In the genomic region with DNA sequence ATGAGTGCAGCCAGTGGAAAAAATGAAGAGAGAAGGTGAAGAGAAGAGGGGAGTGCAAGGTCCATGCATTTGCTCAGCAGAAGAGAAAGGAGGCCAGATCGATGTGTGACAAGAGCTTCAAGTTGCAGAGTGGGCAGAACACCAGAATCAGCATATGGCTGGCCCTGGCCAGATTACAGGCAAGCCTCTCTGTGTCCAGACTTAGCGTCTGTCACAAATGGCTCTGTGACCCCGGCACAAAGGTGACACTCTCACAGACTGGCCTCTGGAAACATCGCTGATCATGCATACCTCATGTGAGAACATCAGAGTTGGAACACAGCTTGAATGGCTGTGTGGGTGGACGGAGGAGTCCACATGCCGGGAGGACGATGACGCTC, we compare ENCODE assay signal across 9 mouse cellular contexts. TPM values are rescaled to one million over a fixed set of nuclear protein-coding genes. Genes with fewer than 3 reads are reported as not detected.
A peak's percentile ranks its signal among the peaks of the same experiment; 100 is the strongest.
DNase-seq lines count a peak whose midpoint lies in the region; ATAC-seq and TF ChIP-seq lines count a peak whose summit lies in the region.
"Had no signal": no experiment of that assay in that cellular context is flagged by ENCODE, and none has a peak within 500 bp of the region (broad histone marks: within the 10 kb centered on the region; RNA-seq: fewer than 3 reads in every experiment).

No protein-coding gene starts in this region.

- no peak overlapping the region for H3K4me3 ChIP-seq in heart, embryonic 10.5 days
- no peak overlapping the region for H3K4me3 ChIP-seq in heart, embryonic 11.5 days (ENCODE audit: low read depth, low read length)
- H3K4me3 ChIP-seq in kidney, embryonic 15.5 days (replicated peaks) = no peak overlapping the region
- H3K4me3 ChIP-seq: liver, embryonic 13.5 days had no signal

- H3K4me1 ChIP-seq in heart, embryonic 10.5 days = peaks cover 21% of the 10 kb centered on the region
- peaks cover 5% of the 10 kb centered on the region; the same call in 1 of the 2 replicates for H3K4me1 ChIP-seq in heart, embryonic 11.5 days (ENCODE audit: control insufficient read depth, insufficient read depth, low read length)
- peaks cover 15% of the 10 kb centered on the region for H3K4me1 ChIP-seq in kidney, embryonic 15.5 days
- H3K4me1 ChIP-seq: liver, embryonic 13.5 days had no signal

- no peak for TF ChIP-seq CTCF in brain, embryonic 14.5 days (IDR thresholded peaks at IDR 0.05; ENCODE audit: borderline replicate concordance, extremely low read depth, insufficient read depth, insufficient read length)

- ATAC-seq in heart, embryonic 11.5 days (replicated peaks; ENCODE audit: insufficient number of reproducible peaks, low FRiP score, low TSS enrichment) = no peak
- ATAC-seq in kidney, embryonic 15.5 days (replicated peaks; ENCODE audit: low FRiP score) = 0 out of 2 replicates have a peak, but pooled peaks have one; percentile 36

- DNase-seq in heart, embryonic 10.5 days (ENCODE audit: low spot score) = no peak
- DNase-seq in brain, embryonic 14.5 days (ENCODE audit: low read depth) = peak; percentile 77
- DNase-seq in cerebellum, postnatal 25 days = peak; percentile 73 to 76
- no peak for DNase-seq in adrenal gland, postnatal 14 days
- DNase-seq in ovary, adult 18-20 months (ENCODE audit: low spot score) = no peak
- no peak for DNase-seq in adrenal gland, adult (ENCODE audit: inconsistent age in 2 of 2, low spot score in 1 of 2)
- DNase-seq: liver, embryonic 13.5 days had no signal

- H3K4me2 ChIP-seq in heart, embryonic 11.5 days = no peak overlapping the region
- no peak overlapping the region for H3K4me2 ChIP-seq in kidney, embryonic 15.5 days
- H3K4me2 ChIP-seq: liver, embryonic 13.5 days had no signal

- H3K27ac ChIP-seq in heart, embryonic 10.5 days = peak overlapping the region; percentile 52; the same call in 1 of the 2 replicates
- H3K27ac ChIP-seq in heart, embryonic 11.5 days (ENCODE audit: low read depth, low read length) = no peak overlapping the region
- H3K27ac ChIP-seq in kidney, embryonic 15.5 days = no peak overlapping the region
- H3K27ac ChIP-seq: liver, embryonic 13.5 days had no signal

- TF ChIP-seq POLR2A in brain, embryonic 14.5 days (IDR thresholded peaks at IDR 0.05; ENCODE audit: borderline replicate concordance, extremely low read depth, insufficient read depth, insufficient read length, poor library complexity, severe bottlenecking) = no peak

- WGBS in heart, embryonic 10.5 days = 66% methylated on average over 8 of the region's 8 CpGs
- WGBS in heart, embryonic 11.5 days (ENCODE audit: insufficient replicate concordance) = 57% methylated on average over 8 of the region's 8 CpGs
- WGBS in kidney, embryonic 15.5 days = 50% methylated on average over 8 of the region's 8 CpGs

- no peak overlapping the region for H3K9ac ChIP-seq in heart, embryonic 11.5 days (ENCODE audit: low read depth, low read length)
- no peak overlapping the region for H3K9ac ChIP-seq in kidney, embryonic 15.5 days
- H3K9ac ChIP-seq: liver, embryonic 13.5 days had no signal

- H3K36me3 ChIP-seq in heart, embryonic 10.5 days = no peaks in the 10 kb centered on the region
- no peaks in the 10 kb centered on the region for H3K36me3 ChIP-seq in heart, embryonic 11.5 days (ENCODE audit: control insufficient read depth, insufficient read depth, low read length)
- no peaks in the 10 kb centered on the region for H3K36me3 ChIP-seq in kidney, embryonic 15.5 days
- H3K36me3 ChIP-seq: liver, embryonic 13.5 days had no signal

- H3K9me3 ChIP-seq in heart, embryonic 10.5 days = no peaks in the 10 kb centered on the region
- no peaks in the 10 kb centered on the region for H3K9me3 ChIP-seq in heart, embryonic 11.5 days (replicated peaks; ENCODE audit: control insufficient read depth, low read length)
- no peaks in the 10 kb centered on the region for H3K9me3 ChIP-seq in kidney, embryonic 15.5 days (replicated peaks)
- H3K9me3 ChIP-seq: liver, embryonic 13.5 days had no signal

- no peaks in the 10 kb centered on the region for H3K27me3 ChIP-seq in heart, embryonic 10.5 days (ENCODE audit: insufficient read depth, poor library complexity, severe bottlenecking)
- no peaks in the 10 kb centered on the region for H3K27me3 ChIP-seq in heart, embryonic 11.5 days (ENCODE audit: control insufficient read depth, insufficient read depth, low read length)
- no peaks in the 10 kb centered on the region for H3K27me3 ChIP-seq in kidney, embryonic 15.5 days
- H3K27me3 ChIP-seq: liver, embryonic 13.5 days had no signal

RNA-seq across cellular contexts. Expression of a gene that starts 46.0 kb away (rescaled TPM):
- 3.8 and 5.9 TPM in 2 replicates for polyA plus RNA-seq in heart, embryonic 10.5 days (2016; fragmentation: Nextera tagmentation; extraction: Ambion mirVana)
- 4.8 TPM in 2 replicates for polyA plus RNA-seq in heart, embryonic 11.5 days (2014; fragmentation: Nextera tagmentation; extraction: Ambion mirVana)
- 2.5 and 5.8 TPM in 2 replicates for polyA plus RNA-seq in brain, embryonic 14.5 days (2012; rRNA removed)
- polyA plus RNA-seq in kidney, embryonic 15.5 days (2015; fragmentation: Nextera tagmentation; extraction: Ambion mirVana) = 14.2 and 15.9 TPM in 2 replicates
- total RNA-seq in adrenal gland, postnatal 14 days (2021) = 0.68 and 1.9 TPM in 2 replicates

Comparison
In these comparisons a context has a peak if more than half of its experiments do, and no peak if none do; other contexts are left out.
1. DNase-seq: peak in brain, embryonic 14.5 days (single experiment) and cerebellum, postnatal 25 days (2 of 2); none in heart, embryonic 10.5 days (single experiment), adrenal gland, postnatal 14 days (single experiment), ovary, adult 18-20 months (single experiment) and adrenal gland, adult (0 of 2).